Mouse (Mus musculus): ENCODE data around the gene Atg4a.

DNA sequence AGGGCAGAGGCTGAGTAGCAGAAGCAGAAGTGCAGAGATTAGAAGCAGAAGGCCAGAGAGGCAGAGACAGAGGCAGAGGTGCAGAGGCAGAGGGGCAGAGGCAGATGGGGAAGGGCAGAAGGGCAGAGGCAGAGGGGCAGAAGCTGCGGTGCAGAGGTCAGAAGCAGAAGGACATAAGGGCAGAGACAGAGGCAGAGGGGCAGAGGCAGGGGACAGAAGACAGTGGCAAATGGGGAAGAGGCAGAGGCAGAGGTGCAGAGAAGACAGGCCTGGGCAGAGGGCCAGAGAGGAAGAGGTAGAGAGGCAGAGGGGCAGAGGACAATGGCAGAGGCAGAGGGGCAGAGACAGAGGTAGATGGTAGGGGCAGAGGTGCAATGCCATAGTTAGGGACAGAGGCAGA, 193.0 kb downstream of the Atg4a start:
- TF ChIP-seq CTCF (IDR thresholded peaks at IDR 0.05; ENCODE audit: insufficient read depth, low read length) (no peak), POLR2A (IDR thresholded peaks at IDR 0.05; ENCODE audit: borderline replicate concordance, extremely low read depth, low read depth, low read length) (no peak)
